Mouse (Mus musculus) layer of hippocampus, adult 9-10 months (tissue): ENCODE measurements around the gene Kras.
A peak's percentile ranks its signal among the peaks of the same experiment; 100 is the strongest.

Experiments used
- DNase-seq: peaks from one replicate; pipeline ENCODE4 v3.0.0; 2022; ENCODE audit warnings: low spot score

Kras gene

DNA sequence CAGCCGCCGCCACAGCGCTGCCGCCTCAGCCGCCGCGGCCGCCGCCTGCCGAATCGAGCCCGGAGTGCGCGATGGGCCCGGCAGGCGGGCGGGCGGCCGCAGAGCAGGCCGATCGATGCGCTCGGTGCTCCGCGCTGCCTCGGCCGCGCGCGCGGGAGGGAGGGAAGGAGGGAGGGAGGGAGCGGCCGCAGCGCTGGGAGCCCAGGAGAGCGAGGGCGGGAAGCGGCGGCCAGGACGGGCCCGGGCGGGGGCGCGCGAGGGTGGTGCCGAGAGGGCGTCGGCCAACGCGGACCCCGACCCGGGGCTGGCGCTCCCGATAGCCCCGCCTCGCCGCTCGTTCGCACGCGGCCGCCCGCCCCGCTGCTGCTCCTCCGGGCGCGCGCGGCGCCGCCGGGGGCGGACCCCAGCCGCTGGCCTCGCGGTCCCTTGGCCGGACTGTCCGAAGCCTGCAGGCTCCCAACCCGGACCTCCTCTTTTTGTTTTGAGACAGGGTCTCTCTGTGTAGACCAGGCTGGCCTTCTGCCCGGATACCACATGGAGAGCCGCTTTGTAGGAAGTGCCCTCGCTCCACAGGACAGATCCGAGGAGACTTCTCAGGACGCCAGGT is at the start of gene Kras:
Gene Kras (minus strand): TSS at position 55 of the 607 bp plus-strand sequence.
- DNase-seq, result peak; percentile 33

DNA sequence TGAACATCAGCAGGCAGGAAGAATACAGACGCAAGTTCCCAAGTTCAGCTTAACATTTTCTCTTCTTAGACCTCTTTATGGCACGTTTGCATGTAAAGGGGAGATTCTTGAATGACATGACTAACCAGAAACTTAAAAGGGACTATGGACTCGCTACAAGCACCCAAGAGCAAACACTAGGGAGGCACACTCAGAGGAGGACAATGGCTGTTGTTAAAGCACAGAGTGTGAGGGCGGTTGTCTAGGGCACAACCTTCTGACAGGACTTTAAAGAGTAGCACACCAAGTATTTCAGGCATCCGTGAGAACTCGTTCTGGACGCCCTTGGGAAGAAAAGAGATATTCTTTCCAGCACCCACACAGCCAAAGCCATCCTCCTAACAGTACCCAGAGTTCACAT is 47.6 kb upstream of the Kras start:
- no peak for DNase-seq

DNA sequence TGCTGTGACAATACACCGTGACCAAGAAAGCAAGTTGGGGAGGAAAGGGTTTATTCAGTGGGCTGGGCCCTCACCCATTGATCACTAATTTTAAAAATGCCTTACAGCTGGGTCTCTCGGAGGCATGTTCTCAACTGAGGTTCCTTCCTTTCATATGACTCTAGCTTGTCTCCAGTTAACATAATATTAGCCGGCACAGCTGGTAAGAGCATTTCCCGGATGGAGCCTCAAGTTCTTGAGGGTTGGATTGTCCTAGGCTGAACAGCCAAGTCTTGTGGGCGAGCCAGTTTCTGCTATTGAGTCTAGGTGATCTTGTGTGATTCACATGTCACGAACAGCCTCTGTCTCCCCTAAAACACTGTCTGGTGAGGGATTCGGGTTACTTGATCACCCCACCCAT is 46.9 kb upstream of the Kras start:
- no peak for DNase-seq

DNA sequence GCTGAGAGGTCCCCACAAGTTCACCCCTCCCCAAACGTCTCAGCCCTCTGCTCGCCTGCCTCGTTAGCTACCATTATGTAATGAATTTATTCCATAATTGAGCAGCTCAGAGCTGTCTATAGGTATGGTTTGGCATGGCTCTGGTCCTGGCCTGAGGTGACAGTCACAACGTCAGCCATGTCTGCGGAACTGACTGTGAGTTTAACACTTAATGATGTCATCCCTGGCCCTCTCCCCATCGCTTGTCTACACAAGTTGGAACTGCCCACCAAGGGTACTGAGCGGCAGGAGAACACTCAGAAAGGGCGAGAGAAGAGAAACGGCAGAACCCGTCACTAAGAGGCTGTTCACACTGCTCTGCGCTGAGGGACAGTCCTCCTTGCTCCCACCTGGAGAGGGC is 45.1 kb upstream of the Kras start:
- no peak for DNase-seq

DNA sequence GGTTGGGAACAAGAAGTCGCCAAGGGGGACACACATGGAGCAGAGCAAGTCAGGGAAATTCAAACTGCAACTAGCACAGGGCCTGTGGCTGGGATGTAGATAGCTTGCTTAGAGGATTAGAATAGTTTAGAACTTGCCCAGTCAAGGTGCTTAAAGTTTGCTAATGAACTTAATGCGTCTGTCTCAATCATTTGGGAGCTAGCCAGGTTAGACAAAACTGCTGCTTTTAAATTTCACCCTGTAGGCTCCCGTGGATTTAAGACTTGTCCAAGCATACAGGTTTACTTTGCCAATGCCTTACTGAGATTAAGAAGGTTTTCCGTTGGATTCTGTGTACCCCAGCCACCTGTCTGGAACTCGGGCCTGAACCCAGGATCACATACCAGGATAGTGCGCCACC is 43.1 kb upstream of the Kras start:
- DNase-seq, result no peak

DNA sequence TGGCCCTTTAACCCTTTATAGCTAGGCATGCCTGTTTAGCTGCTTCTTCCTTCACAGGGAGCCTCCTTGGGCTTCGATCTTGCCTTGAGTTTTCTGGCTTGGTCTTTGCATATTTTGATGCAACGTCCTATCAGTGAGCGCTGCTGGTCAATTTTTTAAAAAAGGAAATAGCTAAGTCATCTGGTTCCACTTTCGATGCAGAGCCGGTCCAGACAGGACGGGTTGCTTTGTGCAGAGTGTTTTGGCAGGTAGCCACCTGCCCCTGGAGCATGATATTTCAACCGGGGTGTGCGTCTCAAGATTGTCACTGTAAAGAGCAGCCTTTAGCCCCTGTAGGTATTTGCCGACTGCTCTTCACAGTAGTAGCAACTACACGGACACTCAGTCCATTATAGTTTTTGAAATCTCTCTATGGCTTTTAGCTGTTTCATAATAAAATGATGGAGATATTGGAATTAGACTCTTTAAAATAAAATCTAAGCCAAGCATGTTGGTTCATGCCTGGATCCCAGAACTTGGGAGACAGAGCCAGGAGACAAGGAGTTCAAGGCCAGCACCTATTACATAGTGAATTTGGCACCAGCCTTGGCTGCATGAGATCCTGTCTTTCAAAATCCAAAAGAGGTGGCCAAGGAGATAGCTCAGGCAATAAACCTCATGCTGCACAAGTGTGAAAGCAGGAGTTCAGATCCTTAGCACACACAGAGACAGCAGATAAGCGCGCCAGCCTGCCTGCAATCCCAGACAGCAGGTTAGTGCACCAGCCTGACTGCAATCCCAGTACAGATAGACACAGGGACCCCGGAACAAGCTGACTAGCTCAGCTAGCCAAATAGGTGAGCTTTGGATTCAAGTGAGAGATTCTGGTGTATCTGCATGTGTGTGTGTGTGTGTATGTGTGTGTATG is 41.6 kb upstream of the Kras start:
- no peak for DNase-seq

DNA sequence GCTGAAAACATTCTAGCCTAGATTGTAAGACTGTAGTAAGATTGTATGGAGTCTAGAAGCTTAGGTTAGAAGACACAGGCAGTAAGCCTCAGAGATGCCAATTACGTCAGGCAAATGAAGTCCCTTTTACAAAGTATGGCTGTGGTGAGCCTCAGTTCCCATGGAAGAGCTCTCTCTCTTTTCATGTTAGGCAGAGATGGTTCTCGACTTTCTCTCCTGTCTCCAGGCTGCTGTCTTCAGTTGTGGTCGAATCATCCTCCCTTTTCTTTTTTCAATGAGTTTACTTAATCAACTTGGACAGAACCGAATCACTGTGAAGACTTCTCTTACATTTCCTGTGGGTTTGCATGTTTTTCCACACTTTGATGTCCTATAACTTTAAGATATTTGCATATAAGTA is 35.6 kb upstream of the Kras start:
- no peak for DNase-seq

DNA sequence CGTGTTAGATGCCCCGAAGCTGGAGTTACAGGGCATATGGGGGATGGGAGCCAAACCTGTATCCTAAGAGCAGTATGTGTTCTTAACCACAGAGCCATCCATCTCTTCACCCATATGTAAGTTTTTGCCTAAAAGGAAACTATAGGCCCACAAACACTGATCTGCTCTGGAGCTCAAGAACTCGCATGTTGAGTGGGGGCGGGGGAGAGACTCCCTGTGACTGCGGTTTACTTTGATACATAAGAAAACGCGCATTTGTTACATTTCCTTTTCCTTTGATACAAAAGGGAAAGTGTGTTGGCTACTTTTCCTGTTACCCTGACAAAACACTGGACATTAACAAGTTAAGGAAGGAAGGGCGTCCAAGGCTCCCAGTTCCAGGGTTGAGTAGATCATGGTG is 34.2 kb upstream of the Kras start:
- no peak for DNase-seq

DNA sequence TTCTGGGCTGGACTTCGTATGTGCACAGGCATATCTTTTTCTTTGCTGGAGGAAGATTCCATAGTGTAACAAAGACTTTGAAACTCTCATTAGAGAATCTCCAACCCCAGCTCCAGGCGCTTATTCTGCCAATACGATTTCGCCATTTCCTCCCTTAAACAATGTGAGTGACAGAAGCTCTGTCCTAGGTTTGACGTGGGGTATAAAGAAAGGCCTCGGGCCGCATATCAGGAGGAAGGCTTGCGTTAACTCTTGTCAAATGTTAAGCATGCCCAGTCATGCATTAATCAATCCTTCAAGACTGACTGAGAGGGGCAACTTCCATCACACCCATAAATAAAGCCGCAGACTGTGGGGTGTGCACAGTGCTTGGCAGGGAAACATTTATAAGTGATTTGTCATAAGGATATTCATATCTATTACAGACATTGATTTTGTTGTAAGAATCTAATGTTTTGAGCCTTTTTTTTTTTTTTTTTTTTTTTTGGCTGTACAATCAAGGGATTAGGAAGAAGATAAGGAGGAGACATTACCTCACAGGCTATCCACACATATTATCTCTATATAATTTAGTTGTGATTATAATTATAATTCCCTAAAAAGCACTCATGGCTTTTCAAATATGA is 27.2 kb upstream of the Kras start:
- no peak for DNase-seq

DNA sequence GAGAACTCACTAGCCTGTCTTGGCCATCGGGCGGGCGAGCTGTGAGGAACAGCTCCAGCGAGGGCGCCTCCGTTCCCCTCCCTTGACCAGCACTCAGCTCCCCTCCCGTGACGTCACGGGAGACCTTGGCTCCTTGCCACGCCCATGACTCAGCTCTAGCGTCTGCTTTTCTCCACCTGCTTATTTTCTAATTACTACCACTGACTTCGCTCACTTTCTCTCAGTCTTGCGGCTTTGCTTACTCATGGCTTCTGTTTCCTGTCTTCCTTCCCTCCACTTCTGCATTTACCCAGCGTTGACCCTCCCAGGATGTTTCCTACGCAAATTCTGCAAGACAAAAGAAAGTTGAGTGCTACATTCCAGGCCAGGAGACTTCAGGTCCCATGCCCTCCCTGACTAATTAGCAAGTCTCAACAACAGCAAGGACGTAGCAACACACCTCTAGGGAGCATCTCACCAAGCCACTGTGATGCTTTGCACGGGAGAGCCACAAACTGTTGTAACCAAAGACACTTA is 26.3 kb upstream of the Kras start:
- DNase-seq, result no peak

DNA sequence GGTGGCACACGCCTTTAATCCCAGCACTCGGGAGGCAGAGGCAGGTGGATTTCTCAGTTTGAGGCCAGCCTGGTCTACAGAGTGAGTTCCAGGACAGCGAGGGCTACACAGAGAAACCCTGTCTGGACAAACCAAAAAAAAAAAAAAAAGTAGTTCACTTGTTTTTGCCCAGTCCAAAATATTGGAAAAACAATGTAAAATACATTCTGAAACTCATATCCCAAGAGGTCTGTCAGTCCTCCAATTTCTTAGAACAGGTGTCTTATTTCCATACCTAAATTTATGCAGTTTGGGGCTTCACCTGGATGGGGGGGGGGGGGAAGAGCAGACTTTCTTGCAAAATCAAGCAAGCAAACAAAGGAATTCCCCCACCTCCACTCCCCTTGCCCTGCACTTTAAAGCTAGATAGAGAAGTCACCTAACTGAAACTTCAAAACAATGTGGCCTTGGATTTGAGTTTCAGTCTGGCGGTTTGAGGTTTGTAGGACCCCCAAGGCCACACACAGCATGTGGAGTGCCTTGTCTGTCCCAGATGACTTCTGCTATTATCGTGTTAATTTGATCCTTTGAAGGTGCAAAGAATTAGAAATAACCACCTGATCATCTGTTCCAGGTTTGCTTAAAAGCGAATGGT is 25.7 kb upstream of the Kras start:
- no peak for DNase-seq

DNA sequence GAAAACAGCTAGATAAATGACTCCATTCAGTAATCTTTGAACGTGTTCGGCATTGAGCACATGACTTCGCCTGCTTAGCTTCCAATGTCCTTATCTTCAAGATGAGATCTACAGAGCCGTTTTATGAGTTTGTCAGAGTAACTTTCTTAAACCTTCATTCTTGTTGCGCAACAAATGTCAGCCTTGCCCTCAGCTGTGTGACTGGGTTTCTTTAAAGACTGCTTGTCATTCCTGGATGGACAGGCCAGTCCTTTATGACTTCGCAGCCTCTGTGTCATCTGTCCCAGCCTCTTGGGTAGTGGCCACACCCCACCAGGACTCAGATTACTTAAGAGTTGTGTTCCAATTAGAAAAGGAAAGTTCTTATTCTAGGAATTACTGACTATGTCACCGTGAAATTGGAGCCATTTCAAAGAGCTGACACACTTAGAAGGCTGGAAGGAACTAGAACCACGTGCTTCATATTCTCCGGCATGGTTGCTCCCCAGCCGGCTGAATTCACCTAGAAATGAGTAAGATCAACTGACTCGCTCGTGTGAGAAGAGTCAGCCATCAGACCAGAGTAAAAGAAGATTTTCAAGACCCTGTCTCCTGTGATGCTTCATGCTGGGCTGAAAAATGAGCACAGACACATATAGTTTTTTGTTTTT is 24.1 kb upstream of the Kras start:
- DNase-seq, result no peak

DNA sequence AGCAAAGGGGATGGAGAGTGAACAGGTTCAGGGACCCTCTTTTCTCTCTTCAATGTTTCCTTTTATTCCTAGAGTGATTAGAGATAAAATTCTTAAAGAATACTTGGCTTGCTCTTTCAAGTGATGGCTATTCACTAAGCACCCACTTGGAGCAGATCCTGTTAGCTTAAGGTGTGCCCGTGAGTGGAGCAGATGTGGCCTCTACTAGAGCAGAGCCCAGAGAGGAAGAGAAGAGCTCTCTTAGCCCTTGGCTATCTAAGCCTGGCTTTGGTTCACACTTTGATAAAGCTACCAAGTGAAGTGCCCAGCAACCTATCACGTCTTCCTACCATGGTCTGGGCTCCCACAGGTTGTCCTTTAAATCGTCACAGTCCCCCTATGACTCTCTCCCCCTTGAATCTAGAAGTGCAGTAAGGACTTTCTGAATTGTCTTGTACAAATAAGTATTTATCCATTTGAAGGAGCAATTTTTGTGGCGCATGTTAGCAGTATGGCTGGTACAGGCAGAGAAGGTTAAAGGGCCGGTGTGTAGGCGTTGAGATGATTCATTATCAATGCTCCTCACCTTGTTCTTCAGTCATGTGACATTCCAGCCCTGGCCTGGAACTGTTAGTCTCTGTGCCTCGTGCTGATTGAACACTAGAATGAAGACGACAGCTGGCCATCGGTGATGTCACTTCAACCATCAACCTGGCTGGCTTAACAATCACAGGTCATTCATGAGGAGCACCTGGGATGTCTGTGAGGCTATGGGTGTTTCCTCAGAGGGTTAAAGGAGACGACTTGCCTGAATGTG is 22.3 kb upstream of the Kras start:
- no peak for DNase-seq

DNA sequence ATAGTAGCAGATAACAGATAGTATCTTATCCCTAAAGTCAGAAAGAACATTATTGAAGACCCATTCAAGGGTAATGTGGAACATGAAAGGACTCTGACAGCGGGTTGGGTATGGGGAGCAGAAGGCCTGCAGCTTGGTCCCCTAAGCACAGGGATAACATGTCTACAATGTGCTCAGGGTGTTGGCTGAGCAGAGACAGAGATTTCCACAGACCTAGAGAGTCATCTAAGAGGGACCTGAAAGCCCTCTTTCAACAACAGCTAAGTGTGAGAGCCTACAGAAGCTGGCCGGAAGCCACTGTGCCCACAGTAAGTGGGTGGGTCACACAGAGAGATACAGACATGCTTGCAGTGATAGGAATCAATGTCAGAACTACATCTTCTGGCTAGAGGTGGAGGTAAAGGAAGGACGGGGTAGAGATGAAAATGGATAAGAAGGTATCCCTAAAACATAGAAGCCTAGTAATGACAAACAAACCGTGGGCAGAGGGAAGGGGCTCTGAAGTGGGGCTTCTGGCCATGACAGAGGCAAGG is 19.3 kb upstream of the Kras start:
- no peak for DNase-seq

DNA sequence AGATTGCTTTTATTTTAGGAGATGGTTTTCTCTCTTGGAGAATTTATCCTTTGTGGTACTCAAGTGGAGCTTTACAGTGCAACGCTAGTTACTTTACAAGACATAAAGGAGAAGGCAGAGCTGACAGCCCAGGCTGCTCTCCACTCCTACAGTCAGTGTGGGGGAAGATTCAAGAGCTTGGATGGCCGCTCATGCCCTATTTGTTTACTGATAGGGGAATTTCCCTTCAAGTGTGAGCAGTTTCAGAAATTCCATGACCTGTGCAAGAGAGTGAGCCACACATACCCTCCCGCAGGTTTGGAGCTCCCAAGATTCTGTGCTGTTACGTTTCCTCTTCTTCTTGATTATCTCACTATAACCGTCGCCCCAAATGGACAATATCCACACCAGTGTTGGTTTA is 17.7 kb upstream of the Kras start:
- DNase-seq, result no peak

DNA sequence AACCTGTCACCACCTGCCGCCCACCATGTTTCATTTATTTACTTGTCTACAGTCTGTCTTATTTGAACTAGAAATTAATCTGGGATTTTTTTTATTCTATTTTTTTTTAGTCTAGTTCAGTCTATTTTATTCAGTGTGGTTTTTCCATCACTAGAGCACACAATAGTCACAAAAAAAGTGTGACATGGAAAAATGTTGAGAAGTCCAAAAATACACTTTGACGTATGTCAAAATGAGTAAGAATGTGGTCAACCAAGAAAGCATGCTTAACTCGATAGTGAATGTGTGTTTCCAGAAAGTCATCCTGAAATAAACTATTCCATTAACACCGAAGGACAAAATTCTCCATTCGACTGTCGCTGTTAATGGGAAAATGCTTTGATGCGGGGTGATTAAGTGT is 12.3 kb upstream of the Kras start:
- no peak for DNase-seq

DNA sequence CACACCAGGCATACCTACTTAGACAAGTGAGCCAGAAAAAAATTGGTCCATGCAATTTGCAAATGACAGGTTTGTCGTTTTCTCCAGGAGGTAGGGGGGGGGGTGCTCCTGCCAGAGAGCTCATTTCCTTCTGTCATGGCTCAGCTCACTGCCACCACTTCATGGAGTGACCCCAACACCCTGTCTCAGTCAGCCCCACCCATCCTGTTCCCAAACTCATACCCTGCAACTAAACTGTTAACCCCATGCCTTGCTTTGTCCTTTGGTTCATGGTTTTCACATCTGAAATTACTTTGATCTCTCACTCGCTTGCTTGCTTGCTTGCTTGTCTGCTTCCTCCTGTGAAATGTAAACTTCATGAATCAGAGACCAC is 6.6 kb upstream of the Kras start:
- DNase-seq, result no peak

DNA sequence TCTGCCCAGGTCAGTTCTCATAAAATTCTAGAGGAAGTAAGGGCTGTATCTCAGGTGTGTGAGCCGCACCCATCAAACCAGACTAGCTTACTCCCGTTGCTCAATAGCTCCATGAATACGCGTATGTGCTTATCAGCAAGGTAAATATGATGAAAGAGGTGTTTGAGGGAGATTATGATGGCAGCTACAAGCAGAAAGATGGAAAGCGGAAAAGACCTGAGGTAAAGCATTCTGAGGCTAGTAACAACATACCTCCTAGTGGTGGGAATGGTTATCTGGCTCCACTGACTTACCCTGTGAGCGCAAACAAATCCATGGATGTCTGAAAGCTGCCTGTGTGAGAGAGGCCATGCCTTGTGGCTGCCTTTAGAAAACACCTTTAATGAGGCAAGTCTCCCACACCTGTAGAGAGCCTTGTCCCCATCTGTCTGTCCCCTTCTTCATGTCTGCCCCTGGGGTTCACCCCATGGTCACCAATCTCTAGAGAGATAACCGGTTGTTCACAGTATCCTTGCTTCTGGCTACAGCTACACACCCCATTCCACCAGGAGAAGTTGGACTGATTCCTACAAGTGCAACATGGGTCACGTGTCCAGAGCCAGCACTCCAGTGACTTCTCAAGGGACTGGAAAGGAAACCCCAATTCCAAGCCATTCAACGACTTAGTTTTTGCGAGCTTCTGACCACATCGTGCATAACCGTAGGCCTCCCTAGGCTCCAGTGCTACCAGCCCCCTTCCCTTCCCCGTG is 6.1 kb upstream of the Kras start:
- DNase-seq, result no peak

DNA sequence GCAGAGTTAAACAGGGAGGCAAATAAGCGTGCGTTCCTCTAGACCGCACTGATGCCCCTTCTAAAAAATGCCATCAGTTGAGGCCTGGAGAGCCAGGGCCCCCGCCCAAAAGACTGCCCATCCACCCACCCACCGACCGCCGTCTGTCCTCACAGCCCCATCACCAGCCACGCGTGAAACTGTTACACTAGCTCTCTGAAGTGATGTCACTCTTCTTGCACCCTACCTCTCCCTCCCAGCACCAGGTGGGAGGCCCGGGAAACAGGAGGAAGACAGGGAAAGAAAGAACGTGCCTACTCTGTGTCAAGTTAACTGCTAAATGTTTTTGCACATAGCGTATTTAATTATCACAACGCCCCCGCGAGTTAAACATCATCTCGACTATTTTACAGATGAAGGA is 781 bp upstream of the Kras start:
- DNase-seq, result no peak
